In genomic region chr8:94167244-94167643, GRCm38 (mm10) we compare ENCODE assay signal across 8 mouse cellular contexts. TPM values are rescaled to one million over a fixed set of nuclear protein-coding genes. Genes with fewer than 3 reads are reported as not detected.
DNase-seq lines count a peak whose midpoint lies in the region; ATAC-seq and TF ChIP-seq lines count a peak whose summit lies in the region.

No protein-coding gene starts in this region.

- H3K9ac ChIP-seq in heart, embryonic 12.5 days: no peak overlapping the region
- no peak overlapping the region for H3K9ac ChIP-seq in kidney, embryonic 16.5 days (replicated peaks; ENCODE audit: low read length)

- H3K27ac ChIP-seq in heart, embryonic 12.5 days (ENCODE audit: poor library complexity, severe bottlenecking): no peak overlapping the region
- no peak overlapping the region for H3K27ac ChIP-seq in kidney, embryonic 16.5 days (ENCODE audit: low read length)

- ATAC-seq in erythroblast, adult 5-6 weeks (replicated peaks; ENCODE audit: low FRiP score, poor library complexity, severe bottlenecking): peak; percentile 82
- ATAC-seq in heart, embryonic 12.5 days (ENCODE audit: insufficient number of reproducible peaks, low FRiP score): no peak
- ATAC-seq in kidney, embryonic 16.5 days (ENCODE audit: low FRiP score, low TSS enrichment): peak; percentile 35; the same call in 1 of the 2 replicates

- no peaks in the 10 kb centered on the region; the same call in 1 of the 2 replicates for H3K9me3 ChIP-seq in heart, embryonic 12.5 days (replicated peaks)
- no peaks in the 10 kb centered on the region for H3K9me3 ChIP-seq in kidney, embryonic 16.5 days (ENCODE audit: low read length)

- peaks cover 36% of the 10 kb centered on the region for H3K27me3 ChIP-seq in heart, embryonic 12.5 days (replicated peaks)
- H3K27me3 ChIP-seq in kidney, embryonic 16.5 days (ENCODE audit: insufficient read depth, low read length): peaks cover 19% of the 10 kb centered on the region
- H3K27me3 ChIP-seq in myocyte (ENCODE audit: control insufficient read depth, insufficient read depth, insufficient read length): no peaks in the 10 kb centered on the region

- no peak overlapping the region for H3K4me3 ChIP-seq in heart, embryonic 12.5 days
- H3K4me3 ChIP-seq in kidney, embryonic 16.5 days (ENCODE audit: low read length): no peak overlapping the region
- H3K4me3 ChIP-seq in myocyte: no peak overlapping the region

- no peak overlapping the region for H3ac ChIP-seq in myocyte (ENCODE audit: control insufficient read depth, insufficient read length)

- 3% methylated on average over 6 of the region's 6 CpGs for WGBS in heart, embryonic 12.5 days
- WGBS in kidney, embryonic 16.5 days: under 1% methylated on average over 6 of the region's 6 CpGs

- H3K4me1 ChIP-seq in heart, embryonic 12.5 days (replicated peaks): peaks cover 6% of the 10 kb centered on the region
- peaks cover 10% of the 10 kb centered on the region; the same call in 1 of the 2 replicates for H3K4me1 ChIP-seq in kidney, embryonic 16.5 days (ENCODE audit: insufficient read depth, low read length)

- peak; percentile 67 for DNase-seq in CD4-positive helper T cell, adult 2 months (ENCODE audit: low read depth, low spot score)
- DNase-seq in brain, adult 2 months (ENCODE audit: low read depth, low spot score): peak; percentile 91
- peak; percentile 90 for DNase-seq in liver
- DNase-seq in spleen, postnatal 4 days (ENCODE audit: low spot score in 2 of 2): peak; percentile 87 to 96

- H3K4me2 ChIP-seq in heart, embryonic 12.5 days: peak overlapping the region; percentile 52
- no peak overlapping the region for H3K4me2 ChIP-seq in kidney, embryonic 16.5 days (replicated peaks; ENCODE audit: low read depth, low read length)
- peak overlapping the region; percentile 66 for H3K4me2 ChIP-seq in myocyte (ENCODE audit: low read depth)

- no peak for TF ChIP-seq POLR2A in myocyte (IDR thresholded peaks at IDR 0.05; ENCODE audit: insufficient read length, low read depth)

- no peaks in the 10 kb centered on the region for H3K36me3 ChIP-seq in heart, embryonic 12.5 days
- H3K36me3 ChIP-seq in kidney, embryonic 16.5 days (ENCODE audit: insufficient read depth, low read length): no peaks in the 10 kb centered on the region
- no peaks in the 10 kb centered on the region for H3K36me3 ChIP-seq in myocyte (ENCODE audit: control insufficient read depth, insufficient read depth)

- H3K79me2 ChIP-seq in myocyte (ENCODE audit: control insufficient read depth, insufficient read depth): no peaks in the 10 kb centered on the region

TF ChIP-seq in myocyte, 11 proteins besides CTCF, POLR2A, EP300 and RAD21:
- TF ChIP-seq MAX (IDR thresholded peaks at IDR 0.05; ENCODE audit: low read depth): no peak
- no peak for TF ChIP-seq TCF12 (IDR thresholded peaks at IDR 0.05; ENCODE audit: insufficient read depth, poor library complexity, severe bottlenecking)
TF ChIP-seq in myocyte: peak in this region for 0.

RNA-seq across cellular contexts. Expression of gene Mt2, which starts 5.2 kb away (rescaled TPM):
- 17.7 and 46.2 TPM in 2 replicates for total RNA-seq in erythroblast, adult 5-6 weeks (2015; ENCODE audit: low replicate concordance)
- 11.3 and 34.4 TPM in 2 replicates for total RNA-seq in erythroblast, adult 5-6 weeks (2017; ENCODE audit: low replicate concordance)
- polyA plus RNA-seq in heart, embryonic 12.5 days (2016; fragmentation: Nextera tagmentation; extraction: Ambion mirVana): 23.6 and 39.2 TPM in 2 replicates
- 143 and 167 TPM in 2 replicates for polyA plus RNA-seq in kidney, embryonic 16.5 days (2015; fragmentation: Nextera tagmentation; extraction: Ambion mirVana)
- polyA plus RNA-seq in myocyte (2012; fragmentation: generic; extraction: Trizol): 699 TPM

RNA-seq across cellular contexts. Expression of gene Mt1, which starts 11.6 kb away (rescaled TPM):
- 59.6 and 67.9 TPM in 2 replicates for total RNA-seq in erythroblast, adult 5-6 weeks (2015; ENCODE audit: low replicate concordance)
- total RNA-seq in erythroblast, adult 5-6 weeks (2017; ENCODE audit: low replicate concordance): 13.0 and 63.6 TPM in 2 replicates
- polyA plus RNA-seq in heart, embryonic 12.5 days (2016; fragmentation: Nextera tagmentation; extraction: Ambion mirVana): 129 and 209 TPM in 2 replicates
- 543 and 568 TPM in 2 replicates for polyA plus RNA-seq in kidney, embryonic 16.5 days (2015; fragmentation: Nextera tagmentation; extraction: Ambion mirVana)
- polyA plus RNA-seq in myocyte (2012; fragmentation: generic; extraction: Trizol): 1,165 TPM

RNA-seq across cellular contexts. Expression of gene Mt3, which starts 14.8 kb away (rescaled TPM):
- not detected in 2 replicates for total RNA-seq in erythroblast, adult 5-6 weeks (2015; ENCODE audit: low replicate concordance)
- not detected in 2 replicates for total RNA-seq in erythroblast, adult 5-6 weeks (2017; ENCODE audit: low replicate concordance)
- 24.7 and 25.0 TPM in 2 replicates for polyA plus RNA-seq in heart, embryonic 12.5 days (2016; fragmentation: Nextera tagmentation; extraction: Ambion mirVana)
- polyA plus RNA-seq in kidney, embryonic 16.5 days (2015; fragmentation: Nextera tagmentation; extraction: Ambion mirVana): 1.6 and 3.0 TPM in 2 replicates
- polyA plus RNA-seq in myocyte (2012; fragmentation: generic; extraction: Trizol): 0.32 TPM

RNA-seq across cellular contexts. Expression of gene Mt4, which starts 30.2 kb away (rescaled TPM):
- total RNA-seq in erythroblast, adult 5-6 weeks (2015; ENCODE audit: low replicate concordance): not detected in 2 replicates
- total RNA-seq in erythroblast, adult 5-6 weeks (2017; ENCODE audit: low replicate concordance): not detected in 2 replicates
- polyA plus RNA-seq in heart, embryonic 12.5 days (2016; fragmentation: Nextera tagmentation; extraction: Ambion mirVana): not detected in 2 replicates
- not detected in 2 replicates for polyA plus RNA-seq in kidney, embryonic 16.5 days (2015; fragmentation: Nextera tagmentation; extraction: Ambion mirVana)
- polyA plus RNA-seq in myocyte (2012; fragmentation: generic; extraction: Trizol): not detected

RNA-seq across cellular contexts. Expression of gene Nup93, which starts 47.1 kb away (rescaled TPM):
- 6.5 and 6.9 TPM in 2 replicates for total RNA-seq in erythroblast, adult 5-6 weeks (2015; ENCODE audit: low replicate concordance)
- total RNA-seq in erythroblast, adult 5-6 weeks (2017; ENCODE audit: low replicate concordance): 8.6 and 11.0 TPM in 2 replicates
- polyA plus RNA-seq in heart, embryonic 12.5 days (2016; fragmentation: Nextera tagmentation; extraction: Ambion mirVana): 71.6 and 73.6 TPM in 2 replicates
- 92.3 and 94.2 TPM in 2 replicates for polyA plus RNA-seq in kidney, embryonic 16.5 days (2015; fragmentation: Nextera tagmentation; extraction: Ambion mirVana)
- polyA plus RNA-seq in myocyte (2012; fragmentation: generic; extraction: Trizol): 38.1 TPM
